Mouse (Mus musculus) thymus, adult 2 months (tissue): ENCODE data around the gene Cplane1. TPM values are rescaled to one million over a fixed set of nuclear protein-coding genes. Genes with fewer than 3 reads are reported as not detected.
A peak's percentile ranks its signal among the peaks of the same experiment; 100 is the strongest.
"Not testable (repeated sequence)": the region's sequence is repeated elsewhere in the genome, so short reads cannot be mapped to it uniquely, and the experiment has no call there.

Experiments used
- DNase-seq: peaks from one replicate; pipeline ENCODE4 v3.0.0; 2021
- H3K27ac ChIP-seq: fragments of 200-500 bp; 2 replicates; pipeline ENCODE4 v1.5.1; 2012; ENCODE audit warnings: low read length, control low read depth; ENCODE audit not compliant: control insufficient read depth, insufficient read depth
- H3K27me3 ChIP-seq: fragments of 200-500 bp; 2 replicates; pipeline ENCODE4 v1.6.1; 2012; ENCODE audit warnings: mild to moderate bottlenecking, low read length, moderate library complexity, mixed read lengths; ENCODE audit not compliant: control insufficient read depth, insufficient read depth
- H3K36me3 ChIP-seq: fragments of 200-500 bp; 2 replicates; pipeline ENCODE4 v1.6.1; 2012; ENCODE audit warnings: mild to moderate bottlenecking, low read length, moderate library complexity; ENCODE audit not compliant: control insufficient read depth, insufficient read depth
- H3K4me1 ChIP-seq: fragments of 200-500 bp; replicated peaks from 2 replicates; pipeline ENCODE4 v1.6.1; 2012; ENCODE audit warnings: low read length; ENCODE audit not compliant: control insufficient read depth, insufficient read depth
- H3K4me3 ChIP-seq: fragments of 200-500 bp; 2 replicates; pipeline ENCODE4 v1.5.1; 2012; ENCODE audit warnings: mild to moderate bottlenecking, low read length, control low read depth, moderate library complexity; ENCODE audit not compliant: control insufficient read depth, insufficient read depth
- CTCF ChIP-seq: fragments of 200-500 bp; IDR thresholded peaks from 2 replicates; pipeline ENCODE4 v1.5.1; 2012; ENCODE audit warnings: mild to moderate bottlenecking, control low read depth, low read length, moderate library complexity, borderline replicate concordance; ENCODE audit not compliant: control insufficient read depth, poor library complexity, insufficient read depth; ENCODE audit errors: extremely low read depth
- POLR2A ChIP-seq: fragments of 200-500 bp; IDR thresholded peaks from 2 replicates; pipeline ENCODE4 v1.6.1; 2012; ENCODE audit warnings: mild to moderate bottlenecking, low read length, control low read depth, moderate library complexity; ENCODE audit not compliant: control insufficient read depth, poor library complexity, insufficient read depth; ENCODE audit errors: extremely low read depth
- WGBS: fragments of 180-500 bp; shearing (Covaris S2); methylation state at CpG from one replicate; pipeline ENCODE4 v1.1.7; 2018; 5-methylcytosine and 5-hydroxymethylcytosine counted together
- polyA plus RNA-seq: library from polyadenylated mRNA; depleted of rRNA; stranded (reverse); fragments of >200 nt; gene quantifications from 2 replicates; pipeline ENCODE4 v1.2.3, GENCODE M21; 2012

Gene Cplane1
- polyA plus RNA-seq, 1 experiment = 7.2 TPM

DNA sequence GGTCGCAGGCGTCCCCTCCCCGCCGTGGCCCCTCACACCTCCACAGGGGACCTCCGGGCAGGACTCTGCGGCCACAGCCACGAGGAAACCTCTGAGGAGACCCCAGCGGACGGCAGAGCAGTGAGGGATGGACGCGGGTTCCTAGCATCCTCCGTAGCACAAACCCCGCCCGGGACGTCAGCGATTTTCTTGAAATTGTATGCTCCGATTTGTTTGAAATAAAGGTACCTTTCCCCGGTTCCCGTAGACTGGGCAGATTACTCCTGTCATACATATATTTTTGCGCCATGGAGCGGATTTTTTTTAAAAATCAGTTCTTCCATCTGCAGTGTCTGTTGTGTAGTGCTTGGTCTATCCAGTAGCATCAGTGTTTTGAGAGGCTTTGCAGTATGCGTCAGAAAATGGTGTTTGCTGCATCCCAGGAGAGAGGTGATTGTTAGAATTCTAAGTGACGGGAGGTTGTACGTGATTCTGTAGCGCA, 400 bp downstream of the Cplane1 start:
- WGBS = 1% methylated on average over 25 of the region's 25 CpGs
- H3K4me1 ChIP-seq = no peaks in the 10 kb centered on the region
- DNase-seq = no peak
- H3K27ac ChIP-seq = no peak overlapping the region
- no peaks in the 10 kb centered on the region for H3K27me3 ChIP-seq
- H3K4me3 ChIP-seq = peak overlapping the region; percentile 85
- TF ChIP-seq POLR2A = no peak
- TF ChIP-seq CTCF = no peak
- no peaks in the 10 kb centered on the region for H3K36me3 ChIP-seq

DNA sequence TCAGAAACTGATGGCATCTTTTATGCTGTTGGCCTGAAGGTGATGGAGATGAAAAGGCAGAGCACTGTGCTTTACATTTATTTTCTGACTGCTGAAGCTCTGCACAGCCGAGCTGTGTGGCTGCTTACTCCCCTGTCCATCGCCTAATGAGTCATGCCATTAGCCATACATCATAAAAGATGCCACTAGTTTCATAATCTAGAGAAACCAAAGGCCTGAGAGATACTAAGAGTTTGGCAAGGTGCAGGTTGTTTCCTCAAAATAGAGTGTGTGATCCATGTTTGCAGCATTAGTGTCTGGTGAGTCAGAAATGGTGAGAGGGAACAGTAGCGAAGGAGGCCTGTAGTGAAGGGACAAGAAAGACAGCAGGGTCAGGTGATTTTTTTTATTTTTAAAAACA, 20.7 kb downstream of the Cplane1 start:
- no peak for TF ChIP-seq POLR2A
- no peak for TF ChIP-seq CTCF
- no peak overlapping the region for H3K27ac ChIP-seq
- H3K4me1 ChIP-seq = no peaks in the 10 kb centered on the region
- no peaks in the 10 kb centered on the region for H3K27me3 ChIP-seq
- peaks cover 30% of the 10 kb centered on the region for H3K36me3 ChIP-seq
- DNase-seq = no peak
- WGBS = 97% methylated on average over 3 of the region's 3 CpGs
- no peak overlapping the region for H3K4me3 ChIP-seq

DNA sequence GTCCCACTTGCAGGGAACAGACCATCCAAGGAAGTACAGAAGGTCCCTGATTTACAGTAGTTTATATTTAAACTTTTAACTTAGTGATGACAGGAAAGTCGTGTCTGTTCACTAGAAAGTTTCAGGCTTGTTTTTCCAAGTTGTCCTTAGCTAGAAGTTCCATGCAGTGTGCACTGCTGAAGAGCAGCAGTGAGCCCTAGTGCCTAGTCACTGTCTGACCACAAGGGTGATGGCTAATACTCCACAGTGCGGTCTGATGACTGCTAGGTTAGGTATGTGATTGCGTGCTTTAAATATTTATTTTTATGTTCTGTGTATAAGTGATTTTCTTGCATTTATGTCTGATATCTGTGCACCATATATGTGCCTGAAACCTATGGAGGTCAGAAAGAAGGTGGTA, 21.5 kb downstream of the Cplane1 start:
- no peak overlapping the region for H3K27ac ChIP-seq
- no peaks in the 10 kb centered on the region for H3K27me3 ChIP-seq
- no peaks in the 10 kb centered on the region for H3K4me1 ChIP-seq
- no peak for DNase-seq
- TF ChIP-seq CTCF (no peak), POLR2A (no peak)
- 94% methylated on average over 3 of the region's 3 CpGs for WGBS
- peaks cover 33% of the 10 kb centered on the region for H3K36me3 ChIP-seq
- H3K4me3 ChIP-seq = no peak overlapping the region

DNA sequence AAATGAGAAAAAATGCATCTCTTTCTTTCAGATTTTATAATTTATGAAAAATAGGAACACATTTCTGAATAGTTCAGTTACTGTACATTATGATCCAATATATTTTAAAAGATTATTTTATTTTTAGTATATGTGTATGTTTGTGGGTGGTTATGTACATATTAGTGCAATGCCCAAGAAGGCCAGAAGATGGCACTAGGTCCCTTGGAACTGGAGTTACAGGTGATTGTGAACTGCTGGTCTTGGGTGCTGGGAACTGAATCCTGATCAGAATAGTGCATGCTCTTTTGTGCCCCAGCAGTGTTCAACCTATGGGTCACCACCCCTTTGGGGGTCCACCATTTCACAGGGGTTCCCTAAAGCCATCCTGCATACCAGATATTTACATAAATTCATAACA, 31.4 kb downstream of the Cplane1 start:
- TF ChIP-seq CTCF (no peak), POLR2A (no peak)

DNA sequence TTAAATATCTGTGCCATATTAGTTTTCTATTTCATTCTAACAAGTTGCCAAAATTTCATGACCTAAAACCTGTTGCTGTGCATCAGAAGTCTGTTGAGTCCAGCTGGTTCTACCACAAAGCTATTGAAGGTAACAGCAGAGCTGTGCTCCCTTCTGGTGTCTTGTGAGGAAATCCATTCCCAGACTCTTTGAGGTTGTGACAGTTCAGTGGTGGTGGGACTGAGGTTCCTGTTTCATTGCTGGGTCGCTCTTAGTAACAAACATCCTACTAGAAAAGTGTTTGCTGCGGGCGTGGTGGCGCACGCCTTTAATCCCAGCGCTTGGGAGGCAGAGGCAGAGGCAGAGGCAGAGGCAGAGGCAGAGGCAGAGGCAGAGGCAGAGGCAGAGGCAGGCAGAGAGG, 39.5 kb downstream of the Cplane1 start:
- H3K36me3 ChIP-seq = peaks cover 8% of the 10 kb centered on the region
- no peaks in the 10 kb centered on the region for H3K4me1 ChIP-seq
- no peaks in the 10 kb centered on the region for H3K27me3 ChIP-seq
- 87% methylated on average over 6 of the region's 6 CpGs for WGBS
- DNase-seq = no peak
- H3K4me3 ChIP-seq = no peak overlapping the region
- H3K27ac ChIP-seq = no peak overlapping the region
- no peak for TF ChIP-seq CTCF
- TF ChIP-seq POLR2A = no peak

More for the DNA sequence above, 31.4 kb downstream of the Cplane1 start:
- DNase-seq = peak; percentile 6
- Histone ChIP-seq H3K4me1 (no peaks in the 10 kb centered on the region), H3K27me3 (no peaks in the 10 kb centered on the region), H3K27ac (no peak overlapping the region), H3K4me3 (no peak overlapping the region), H3K36me3 (peaks cover 18% of the 10 kb centered on the region)

DNA sequence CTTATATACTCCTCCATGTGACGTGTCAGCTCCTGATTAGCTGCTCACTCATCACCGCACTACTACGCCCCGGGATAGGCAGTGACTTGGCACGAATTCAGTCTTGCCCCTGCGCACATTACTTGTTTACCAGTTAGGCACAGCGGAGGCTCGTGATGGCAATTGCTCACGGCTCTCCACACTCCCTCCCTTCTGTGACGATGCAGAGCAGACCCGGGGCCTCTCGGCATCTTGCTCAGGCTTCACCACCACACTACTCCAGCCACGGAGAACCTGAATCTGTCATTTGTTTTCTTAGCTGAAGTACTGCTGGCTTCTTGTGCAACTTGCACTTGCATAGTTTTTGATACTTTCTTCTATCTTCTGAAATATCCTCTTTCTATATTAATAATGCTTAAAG, 45.9 kb downstream of the Cplane1 start:
- TF ChIP-seq CTCF = no peak
- TF ChIP-seq POLR2A = no peak
- H3K4me3 ChIP-seq = no peak overlapping the region
- no peaks in the 10 kb centered on the region for H3K4me1 ChIP-seq
- 98% methylated on average over 13 of the region's 13 CpGs for WGBS
- DNase-seq = no peak
- H3K27me3 ChIP-seq = no peaks in the 10 kb centered on the region
- H3K27ac ChIP-seq = no peak overlapping the region
- H3K36me3 ChIP-seq = peaks cover 11% of the 10 kb centered on the region; the same call in 1 of the 2 replicates

DNA sequence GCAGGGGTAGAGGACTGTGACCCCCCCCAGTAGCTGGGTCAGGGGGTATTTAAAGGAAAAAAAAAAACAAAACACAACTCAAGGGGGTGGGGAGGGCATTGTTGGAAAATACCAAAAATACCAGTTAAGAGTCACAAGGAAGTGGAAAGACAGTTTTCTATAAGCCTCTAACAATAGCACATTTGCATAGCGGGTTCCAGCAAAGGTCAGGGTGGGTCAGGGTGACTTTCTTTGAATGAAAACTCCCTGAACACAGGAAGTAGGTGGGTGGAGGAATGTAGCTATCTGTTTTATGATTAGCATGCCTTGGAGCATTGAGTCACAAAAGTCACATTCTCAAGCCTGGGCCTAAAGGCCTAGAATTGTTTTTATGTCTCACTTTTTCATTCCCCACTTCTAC, 65.3 kb downstream of the Cplane1 start:
- not testable (repeated sequence) for H3K27ac ChIP-seq, H3K4me3 ChIP-seq, H3K27me3 ChIP-seq, DNase-seq, H3K4me1 ChIP-seq
- H3K36me3 ChIP-seq = peaks cover 34% of the 10 kb centered on the region
- 88% methylated on average over 1 of the region's 1 CpGs for WGBS
